In genomic region chr2:135659391-135660180, GRCm38 (mm10) we compare ENCODE assay signal across 7 mouse cellular contexts. TPM values are rescaled to one million over a fixed set of nuclear protein-coding genes. Genes with fewer than 3 reads are reported as not detected.
A peak's percentile ranks its signal among the peaks of the same experiment; 100 is the strongest.
DNase-seq lines count a peak whose midpoint lies in the region; ATAC-seq and TF ChIP-seq lines count a peak whose summit lies in the region.

No protein-coding gene starts in this region.

- peak overlapping the region; percentile 83 for H3K9ac ChIP-seq in intestine, postnatal 0 days (ENCODE audit: low read depth, low read length)
- H3K9ac ChIP-seq in limb, embryonic 14.5 days (ENCODE audit: low read depth, low read length, severe bottlenecking), result peak overlapping the region; percentile 90
- peak overlapping the region; percentile 96 for H3K9ac ChIP-seq in midbrain, embryonic 15.5 days

- peak overlapping the region; percentile 97 for H3K4me2 ChIP-seq in intestine, postnatal 0 days (replicated peaks; ENCODE audit: low read depth)
- peak overlapping the region; percentile 81 for H3K4me2 ChIP-seq in limb, embryonic 14.5 days (replicated peaks; ENCODE audit: low read depth, low read length, severe bottlenecking)
- peak overlapping the region; percentile 72 for H3K4me2 ChIP-seq in midbrain, embryonic 15.5 days

- peak; percentile 23; the same call in 1 of the 2 replicates for TF ChIP-seq CTCF in intestine, postnatal 0 days (IDR thresholded peaks at IDR 0.05; ENCODE audit: low read depth)

- H3K27ac ChIP-seq in intestine, postnatal 0 days (ENCODE audit: low read depth, low read length), result peak overlapping the region; percentile 63
- H3K27ac ChIP-seq in limb, embryonic 14.5 days (replicated peaks; ENCODE audit: low read depth, low read length), result peak overlapping the region; percentile 88
- H3K27ac ChIP-seq in midbrain, embryonic 15.5 days, result peak overlapping the region; percentile 99

- H3K9me3 ChIP-seq in intestine, postnatal 0 days (ENCODE audit: control insufficient read depth), result no peaks in the 10 kb centered on the region
- no peaks in the 10 kb centered on the region for H3K9me3 ChIP-seq in limb, embryonic 14.5 days (ENCODE audit: control insufficient read depth, low read length)
- H3K9me3 ChIP-seq in midbrain, embryonic 15.5 days, result no peaks in the 10 kb centered on the region

- H3K27me3 ChIP-seq in intestine, postnatal 0 days (replicated peaks; ENCODE audit: control insufficient read depth, insufficient read depth, low read length), result peaks cover 11% of the 10 kb centered on the region; the same call in 1 of the 2 replicates
- H3K27me3 ChIP-seq in limb, embryonic 14.5 days (ENCODE audit: control insufficient read depth, insufficient read depth, low read length), result no peaks in the 10 kb centered on the region
- no peaks in the 10 kb centered on the region for H3K27me3 ChIP-seq in midbrain, embryonic 15.5 days (replicated peaks)

- no peak for TF ChIP-seq POLR2A in limb, embryonic 14.5 days (IDR thresholded peaks at IDR 0.05; ENCODE audit: borderline replicate concordance, extremely low read depth, insufficient read depth, insufficient read length)

- DNase-seq in adrenal gland, postnatal 36 days, result peak; percentile 61 to 77
- DNase-seq in embryo, embryonic 9.5 days (ENCODE audit: extremely low spot score), result peak; percentile 70
- peak; percentile 65 to 74 for DNase-seq in heart, adult 18-20 months
- DNase-seq in limb, embryonic 14.5 days (ENCODE audit: low spot score), result peak; percentile 12
- peak; percentile 8 to 9 for DNase-seq in spleen, postnatal 36 days (ENCODE audit: low spot score in 2 of 2)

- under 1% methylated on average over 63 of the region's 97 CpGs for WGBS in intestine, postnatal 0 days
- WGBS in limb, embryonic 14.5 days, result under 1% methylated on average over 31 of the region's 97 CpGs
- under 1% methylated on average over 52 of the region's 97 CpGs for WGBS in midbrain, embryonic 15.5 days

- no peaks in the 10 kb centered on the region for H3K4me1 ChIP-seq in intestine, postnatal 0 days (replicated peaks; ENCODE audit: control insufficient read depth, insufficient read depth, low read length)
- H3K4me1 ChIP-seq in limb, embryonic 14.5 days (ENCODE audit: control insufficient read depth, insufficient read depth, low read length), result no peaks in the 10 kb centered on the region
- peaks cover 20% of the 10 kb centered on the region for H3K4me1 ChIP-seq in midbrain, embryonic 15.5 days

- H3K36me3 ChIP-seq in intestine, postnatal 0 days (ENCODE audit: control insufficient read depth, insufficient read depth), result no peaks in the 10 kb centered on the region
- no peaks in the 10 kb centered on the region for H3K36me3 ChIP-seq in limb, embryonic 14.5 days (ENCODE audit: control insufficient read depth, insufficient read depth, low read length)
- H3K36me3 ChIP-seq in midbrain, embryonic 15.5 days (replicated peaks), result no peaks in the 10 kb centered on the region

- peak; percentile 58 for ATAC-seq in intestine, postnatal 0 days
- peak; percentile 81 for ATAC-seq in limb, embryonic 14.5 days (ENCODE audit: low FRiP score, low read depth)
- ATAC-seq in midbrain, embryonic 15.5 days (replicated peaks), result peak; percentile 74

- H3K4me3 ChIP-seq in intestine, postnatal 0 days (ENCODE audit: low read depth, low read length), result peak overlapping the region; percentile 68
- peak overlapping the region; percentile 58 for H3K4me3 ChIP-seq in limb, embryonic 14.5 days (replicated peaks; ENCODE audit: low read length)
- peak overlapping the region; percentile 92 for H3K4me3 ChIP-seq in midbrain, embryonic 15.5 days

RNA-seq across cellular contexts. Expression of gene Plcb4, which starts 0.8 kb away (rescaled TPM):
- total RNA-seq in adrenal gland, postnatal 36 days (2021), result 10 to 100 TPM; 32.5 to 51.6 TPM
- total RNA-seq in heart, adult 18-20 months (2021), result 10 to 100 TPM; 49.1 to 58.5 TPM
- polyA plus RNA-seq in intestine, postnatal 0 days (2015; fragmentation: Nextera tagmentation; extraction: Ambion mirVana), result 5.5 and 5.9 TPM in 2 replicates
- polyA plus RNA-seq in limb, embryonic 14.5 days (2012; rRNA removed), result 16.2 and 23.1 TPM in 2 replicates
- 13.1 and 14.9 TPM in 2 replicates for polyA plus RNA-seq in limb, embryonic 14.5 days (2014; fragmentation: Nextera tagmentation; extraction: Ambion mirVana)
- 41.7 and 47.8 TPM in 2 replicates for polyA plus RNA-seq in midbrain, embryonic 15.5 days (2015; fragmentation: Nextera tagmentation; extraction: Ambion mirVana)

Comparison
In these comparisons a context has a peak if more than half of its experiments do, and no peak if none do; other contexts are left out.
1. Peak in every context shown above with its lines: DNase-seq, ATAC-seq, H3K4me3 ChIP-seq and H3K27ac ChIP-seq.
2. DNase-seq: peak in every context shown above with its lines; median percentile 70 in embryo, embryonic 9.5 days; 70 in heart, adult 18-20 months; 69 in adrenal gland, postnatal 36 days; 12 in limb, embryonic 14.5 days; 8 in spleen, postnatal 36 days.